Mouse (Mus musculus) embryonic fibroblast, embryonic 13.5 days (primary cell): ENCODE results near the gene Tmem247. TPM values are rescaled to one million over a fixed set of nuclear protein-coding genes. Genes with fewer than 3 reads are reported as not detected.

Source experiments
- H3K27ac ChIP-seq: 2 replicates; pipeline ENCODE4 v1.5.1; 2012; ENCODE audit warnings: low read length, control low read depth, inconsistent platforms; ENCODE audit not compliant: insufficient read depth
- H3K4me1 ChIP-seq: 2 replicates; pipeline ENCODE4 v1.6.1; 2011; ENCODE audit warnings: low read length; ENCODE audit not compliant: control insufficient read depth, insufficient read depth
- H3K4me3 ChIP-seq: 2 replicates; pipeline ENCODE4 v1.5.1; 2011; ENCODE audit warnings: mild to moderate bottlenecking, control low read depth, low read length; ENCODE audit not compliant: insufficient read depth
- CTCF ChIP-seq: IDR thresholded peaks from 2 replicates; pipeline ENCODE4 v1.5.1; 2011; ENCODE audit warnings: mild to moderate bottlenecking, control low read depth, low read length, moderate library complexity, borderline replicate concordance; ENCODE audit not compliant: insufficient read depth
- POLR2A ChIP-seq: IDR thresholded peaks from 2 replicates; pipeline ENCODE4 v1.6.1; 2011; ENCODE audit warnings: low read depth, mild to moderate bottlenecking, control low read depth, low read length, moderate library complexity
- polyA plus RNA-seq: library from polyadenylated mRNA; stranded (reverse); fragments of >200 nt; gene quantifications from 2 replicates; pipeline ENCODE4 v1.2.4, GENCODE M21; 2011; ENCODE audit warnings: low read depth; ENCODE audit not compliant: missing spikeins, insufficient read length

The Tmem247 gene
- polyA plus RNA-seq = not detected in 2 replicates

DNA sequence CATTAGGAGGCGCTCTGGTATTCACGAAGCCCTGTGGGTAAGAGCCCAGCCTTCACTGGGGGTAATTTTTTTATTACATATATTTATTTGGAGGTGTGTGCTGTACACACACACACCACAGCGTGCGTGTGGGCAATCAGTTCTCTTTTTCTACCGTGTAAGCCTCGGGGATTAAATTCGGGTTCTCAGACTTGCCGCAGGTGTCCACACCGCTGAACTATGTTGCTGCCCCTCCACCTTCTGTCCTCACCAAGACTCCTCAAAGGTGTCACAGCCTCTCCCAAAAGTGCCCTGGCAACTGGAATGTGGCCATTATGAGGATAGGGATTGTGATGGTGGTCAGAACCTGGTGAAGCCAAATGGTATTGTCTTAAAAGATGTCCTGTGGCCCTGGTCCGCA lies at the start of gene Tmem247:
Gene Tmem247 (plus strand): TSS at position 301 of the 400 bp plus-strand sequence.
- Histone ChIP-seq H3K4me3 (no peak within 1 kb of the TSS), H3K4me1 (peaks cover 7% of the 10 kb centered on the region; the same call in 1 of the 2 replicates), H3K27ac (no peak within 1 kb of the TSS)
- TF ChIP-seq POLR2A (no peak), CTCF (no peak)

DNA sequence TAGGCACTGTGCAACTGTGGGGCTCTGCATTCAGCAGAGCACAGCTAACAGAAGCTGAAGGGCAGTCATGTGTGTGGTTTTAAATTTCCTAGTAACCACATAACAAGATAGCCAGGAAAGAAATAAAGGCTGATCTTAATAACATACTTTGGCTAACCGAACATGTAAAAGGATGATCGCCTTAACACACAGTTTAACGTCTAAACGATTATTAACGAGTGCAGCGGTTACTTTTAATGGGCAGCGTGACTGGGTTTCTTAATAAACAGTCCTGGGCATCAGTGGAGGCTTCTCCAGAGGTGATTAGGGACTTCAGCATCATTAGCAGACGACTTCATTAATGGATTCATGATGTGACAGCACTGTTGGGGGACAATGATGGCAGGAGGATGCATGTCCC lies 46.6 kb upstream of the Tmem247 start:
- no peak overlapping the region for H3K27ac ChIP-seq
- H3K4me1 ChIP-seq = no peaks in the 10 kb centered on the region
- H3K4me3 ChIP-seq = no peak overlapping the region
- TF ChIP-seq CTCF (no peak), POLR2A (no peak)

DNA sequence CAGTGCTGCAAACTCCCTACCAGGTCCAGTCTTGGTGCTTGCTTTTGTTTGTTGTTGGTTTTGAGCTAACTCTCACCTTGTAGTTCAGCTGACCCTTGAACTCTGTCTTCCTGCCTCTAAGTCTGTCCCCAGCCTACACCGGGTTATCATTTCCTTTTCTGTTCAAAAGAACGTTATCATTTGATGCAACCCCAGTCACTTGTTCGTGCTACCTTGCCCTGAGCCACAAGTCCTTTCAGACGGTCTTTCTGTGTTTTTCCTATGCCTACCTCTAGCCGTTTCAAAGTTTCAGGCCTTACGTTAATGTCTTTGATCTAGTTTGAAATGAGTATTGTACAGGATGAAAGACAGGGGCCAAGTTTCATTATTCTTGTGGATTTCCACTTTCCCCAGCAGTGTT lies 44.5 kb upstream of the Tmem247 start:
- H3K27ac ChIP-seq = no peak overlapping the region
- no peaks in the 10 kb centered on the region for H3K4me1 ChIP-seq
- H3K4me3 ChIP-seq = no peak overlapping the region
- no peak for TF ChIP-seq POLR2A
- no peak for TF ChIP-seq CTCF

DNA sequence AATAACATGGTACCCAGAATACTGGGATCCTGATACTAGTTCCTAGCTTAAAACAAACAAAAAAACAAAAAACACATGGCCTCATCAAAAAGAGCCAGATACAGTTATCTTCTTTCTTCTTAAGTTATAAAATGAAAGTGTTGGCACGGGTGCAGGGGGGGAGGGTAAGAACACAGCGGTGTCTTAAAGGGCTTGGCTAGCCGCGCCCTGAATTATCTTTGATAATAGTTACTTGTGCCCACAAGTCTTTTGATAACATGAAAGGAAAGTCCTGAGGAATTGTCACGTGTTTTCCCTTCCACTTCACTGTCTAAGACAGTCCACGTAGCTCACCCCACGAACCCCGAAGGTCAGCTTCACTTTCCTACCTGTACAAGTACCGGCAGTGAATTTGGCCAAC lies 40.2 kb upstream of the Tmem247 start:
- TF ChIP-seq CTCF (no peak), POLR2A (no peak)
- Histone ChIP-seq H3K4me1 (no peaks in the 10 kb centered on the region), H3K4me3 (no peak overlapping the region), H3K27ac (no peak overlapping the region)

DNA sequence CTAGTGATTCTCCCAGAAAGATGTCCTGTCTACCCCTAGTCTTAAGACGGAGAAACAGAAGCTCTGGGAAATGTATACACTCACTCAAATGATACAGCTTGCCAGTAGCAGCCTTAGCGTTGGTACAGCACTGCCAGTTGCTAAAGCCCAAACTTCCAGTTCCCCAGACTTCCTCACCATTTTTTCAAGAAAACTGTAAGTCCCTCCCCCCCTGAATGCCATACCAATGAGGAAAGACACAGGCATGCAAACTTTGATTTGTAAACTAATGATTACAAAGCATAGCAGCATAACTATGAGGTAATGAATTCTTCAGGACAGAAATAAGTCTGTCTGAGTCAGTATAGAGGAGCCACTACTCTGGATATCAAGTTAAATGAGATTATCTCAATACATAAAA lies 39.4 kb upstream of the Tmem247 start:
- Histone ChIP-seq H3K27ac (no peak overlapping the region), H3K4me1 (no peaks in the 10 kb centered on the region), H3K4me3 (no peak overlapping the region)
- TF ChIP-seq CTCF (no peak), POLR2A (no peak)

DNA sequence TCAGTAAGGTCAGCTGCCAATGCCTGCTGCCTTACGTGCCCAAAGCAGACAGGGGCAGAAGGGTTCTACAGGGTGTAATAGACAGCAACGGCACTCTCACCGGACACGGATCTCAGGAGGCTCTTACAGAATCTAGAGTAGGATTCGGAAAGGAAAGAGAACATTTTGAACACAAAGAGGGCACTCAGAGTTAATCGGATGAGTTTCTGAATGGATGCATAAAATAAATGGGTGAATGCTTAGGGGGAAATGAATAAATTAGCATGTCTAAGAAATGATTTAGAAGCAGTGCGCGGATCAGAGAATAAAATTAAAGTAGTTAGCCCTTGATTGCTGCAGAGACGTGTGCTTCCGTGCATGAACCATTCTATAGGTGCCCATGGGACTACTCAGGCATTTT lies 37.1 kb upstream of the Tmem247 start:
- H3K4me3 ChIP-seq = no peak overlapping the region
- no peak for TF ChIP-seq POLR2A
- TF ChIP-seq CTCF = no peak
- H3K4me1 ChIP-seq = no peaks in the 10 kb centered on the region
- H3K27ac ChIP-seq = no peak overlapping the region

DNA sequence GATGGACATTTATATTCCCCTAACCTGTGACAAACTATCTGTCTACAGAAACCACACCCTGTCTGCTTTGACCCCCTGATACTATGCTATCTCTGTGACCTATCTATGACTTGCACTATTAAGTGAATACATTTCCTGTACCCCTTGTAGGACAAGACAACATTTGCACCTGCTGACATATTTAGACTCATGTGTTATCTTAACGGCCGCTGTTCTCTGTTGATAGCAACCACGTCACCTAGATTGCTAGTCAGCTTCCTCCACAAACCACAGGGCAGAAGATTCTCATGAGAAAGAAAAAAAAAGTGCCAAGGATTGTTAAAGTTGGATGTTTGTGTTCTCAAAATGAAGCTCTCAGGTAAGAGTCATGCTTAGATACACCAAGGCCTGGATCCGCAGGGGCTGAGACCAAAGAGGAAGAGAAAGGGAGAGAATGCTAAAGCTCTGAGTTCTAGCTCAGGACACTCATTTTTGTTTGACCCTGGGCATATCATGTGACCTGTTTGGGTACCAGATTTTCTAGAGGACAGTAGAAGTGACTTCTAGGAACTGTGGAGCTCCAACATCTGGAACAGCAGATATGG lies 36.6 kb upstream of the Tmem247 start:
- TF ChIP-seq POLR2A (no peak), CTCF (no peak)
- Histone ChIP-seq H3K4me3 (no peak overlapping the region), H3K27ac (no peak overlapping the region), H3K4me1 (no peaks in the 10 kb centered on the region)

DNA sequence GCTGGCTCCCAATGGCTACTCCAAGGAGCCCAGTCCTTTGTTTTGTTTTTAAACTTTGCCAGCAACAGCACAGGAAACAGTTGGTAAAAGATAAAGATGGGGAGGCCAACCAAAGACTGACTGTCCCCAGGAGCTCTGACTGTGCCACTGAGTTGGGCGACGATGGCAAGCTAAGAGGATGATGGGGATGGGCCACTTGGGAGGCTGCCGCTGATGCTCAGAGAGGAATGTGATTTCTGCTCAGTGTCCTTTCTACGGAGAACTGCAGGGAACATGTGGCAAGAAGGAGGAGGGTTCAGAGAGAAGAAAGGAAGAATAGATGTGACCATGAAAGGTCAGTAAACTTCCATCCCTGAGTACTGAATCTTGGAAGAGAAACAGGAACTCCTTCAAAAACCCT lies 22.0 kb upstream of the Tmem247 start:
- Histone ChIP-seq H3K4me3 (no peak overlapping the region), H3K27ac (no peak overlapping the region), H3K4me1 (no peaks in the 10 kb centered on the region)
- TF ChIP-seq POLR2A (no peak), CTCF (no peak)

DNA sequence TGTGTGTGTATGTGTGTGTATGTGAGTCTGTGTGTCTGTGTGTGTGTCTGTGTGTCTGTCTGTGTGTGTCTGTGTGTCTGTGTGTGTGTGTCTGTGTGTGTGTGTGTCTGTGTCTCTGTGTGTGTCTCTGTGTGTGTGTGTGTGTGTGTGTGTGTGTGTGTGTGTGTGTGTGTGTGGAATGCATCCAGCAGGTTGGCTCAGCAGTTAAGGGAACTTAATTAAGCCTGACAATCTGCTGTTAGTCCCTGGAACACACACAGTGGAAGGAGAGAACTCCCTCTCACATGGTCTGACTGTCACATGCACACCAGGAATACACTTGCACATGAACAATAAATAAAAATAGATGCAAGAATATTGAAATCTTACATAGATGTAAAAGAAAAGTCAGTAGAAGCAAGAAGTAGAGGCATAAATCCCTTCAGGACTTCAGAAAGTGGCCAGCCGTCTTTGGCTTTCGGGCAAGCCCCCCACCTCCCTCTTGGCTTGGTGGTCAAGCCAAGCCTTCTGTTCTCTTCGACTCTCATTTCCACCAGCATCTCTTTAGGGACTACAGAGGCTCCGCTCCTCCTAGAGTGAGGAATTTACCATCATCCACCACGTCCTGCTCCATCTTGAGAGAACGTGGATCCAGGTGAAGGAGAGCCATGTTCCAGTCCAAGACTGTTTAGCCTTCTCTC lies 19.5 kb upstream of the Tmem247 start:
- H3K4me3 ChIP-seq = no peak overlapping the region
- no peak overlapping the region for H3K27ac ChIP-seq
- no peaks in the 10 kb centered on the region for H3K4me1 ChIP-seq
- no peak for TF ChIP-seq POLR2A
- TF ChIP-seq CTCF = no peak

DNA sequence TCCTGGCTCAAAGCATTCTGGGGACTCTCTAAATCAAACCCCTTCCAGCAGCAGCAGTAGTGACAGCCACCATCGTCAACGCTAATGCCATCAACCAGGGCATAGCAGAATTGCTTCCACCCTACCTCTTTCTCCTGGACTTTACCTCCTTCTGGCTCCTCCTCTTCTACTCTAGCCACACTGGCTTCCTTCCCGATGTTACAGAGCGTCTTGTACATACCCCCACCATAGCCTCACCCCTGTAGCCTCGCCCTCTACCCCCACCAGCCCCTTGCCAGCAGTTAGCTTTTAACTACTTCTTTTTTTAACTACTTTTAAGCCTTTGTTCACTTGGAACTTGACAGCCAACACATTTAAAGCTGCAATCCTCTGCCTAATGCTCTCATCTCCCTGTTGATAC lies 17.3 kb upstream of the Tmem247 start:
- TF ChIP-seq POLR2A (no peak), CTCF (no peak)
- no peak overlapping the region for H3K4me3 ChIP-seq
- H3K4me1 ChIP-seq = no peaks in the 10 kb centered on the region
- no peak overlapping the region for H3K27ac ChIP-seq
